In the genomic region with DNA sequence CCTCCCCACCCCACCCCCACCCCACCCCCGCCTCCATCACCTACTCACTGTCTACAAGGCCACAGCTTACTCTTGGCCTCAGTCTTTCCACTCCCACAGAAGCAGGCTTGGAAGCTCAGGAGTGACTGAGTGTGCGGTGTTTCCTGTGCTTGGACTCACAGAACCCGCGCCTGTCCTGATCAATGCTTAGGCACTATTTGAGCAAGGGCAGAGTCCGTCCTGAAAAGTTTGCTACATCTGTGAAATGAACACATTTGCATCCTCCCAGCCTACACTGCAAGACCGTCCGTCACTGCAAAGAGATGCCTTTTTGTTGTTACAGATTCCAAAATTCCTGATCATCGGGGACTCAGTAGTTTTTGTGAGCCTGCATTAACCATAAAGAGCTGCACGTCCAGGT, we compare ENCODE assay signal across 26 mouse cellular contexts.
A peak's percentile ranks its signal among the peaks of the same experiment; 100 is the strongest.
DNase-seq lines count a peak whose midpoint lies in the region; ATAC-seq and TF ChIP-seq lines count a peak whose summit lies in the region.
"Had no signal": no experiment of that assay in that cellular context is flagged by ENCODE, and none has a peak within 500 bp of the region (broad histone marks: within the 10 kb centered on the region; RNA-seq: fewer than 3 reads in every experiment).

No protein-coding gene starts in this region.

- no peak overlapping the region for H3K9ac ChIP-seq in forebrain, embryonic 11.5 days (ENCODE audit: low read length)
- H3K9ac ChIP-seq in liver, embryonic 12.5 days = no peak overlapping the region
- no peak overlapping the region for H3K9ac ChIP-seq in liver, postnatal 0 days (replicated peaks)
- H3K9ac ChIP-seq: embryonic facial prominence, embryonic 12.5 days; embryonic facial prominence, embryonic 15.5 days; forebrain, postnatal 0 days; hindbrain, embryonic 13.5 days had no signal

- TF ChIP-seq EP300 in liver, postnatal 0 days (IDR thresholded peaks at IDR 0.05; ENCODE audit: low read depth) = no peak

- H3K4me2 ChIP-seq in forebrain, embryonic 11.5 days (ENCODE audit: low read depth, low read length, severe bottlenecking) = no peak overlapping the region
- 0 out of 2 replicates have a peak overlapping the region, but pooled peaks have one; percentile 16 for H3K4me2 ChIP-seq in liver, embryonic 12.5 days
- H3K4me2 ChIP-seq in liver, postnatal 0 days (ENCODE audit: low read depth, low read length) = no peak overlapping the region
- H3K4me2 ChIP-seq: embryonic facial prominence, embryonic 12.5 days; embryonic facial prominence, embryonic 15.5 days; heart, embryonic 11.5 days; hindbrain, embryonic 13.5 days had no signal

- WGBS in forebrain, embryonic 10.5 days = 89% methylated on average over 9 of the region's 9 CpGs
- 91% methylated on average over 9 of the region's 9 CpGs for WGBS in forebrain, embryonic 11.5 days
- 72% methylated on average over 9 of the region's 9 CpGs for WGBS in liver, embryonic 12.5 days (ENCODE audit: insufficient replicate concordance)
- WGBS in limb, embryonic 10.5 days = 84% methylated on average over 9 of the region's 9 CpGs
- WGBS in liver, postnatal 0 days (ENCODE audit: insufficient replicate concordance) = 53% methylated on average over 9 of the region's 9 CpGs

- no peak for TF ChIP-seq CTCF in liver, postnatal 0 days (IDR thresholded peaks at IDR 0.05; ENCODE audit: low read depth)

- peaks cover 16% of the 10 kb centered on the region for H3K27me3 ChIP-seq in forebrain, embryonic 10.5 days (ENCODE audit: poor library complexity, severe bottlenecking)
- no peaks in the 10 kb centered on the region for H3K27me3 ChIP-seq in forebrain, embryonic 11.5 days (ENCODE audit: control insufficient read depth, insufficient read depth, low read length)
- H3K27me3 ChIP-seq in liver, embryonic 12.5 days (replicated peaks) = no peaks in the 10 kb centered on the region
- no peaks in the 10 kb centered on the region for H3K27me3 ChIP-seq in limb, embryonic 10.5 days (ENCODE audit: low read depth, poor library complexity, severe bottlenecking)
- H3K27me3 ChIP-seq in liver, postnatal 0 days (ENCODE audit: insufficient read depth, low read length) = no peaks in the 10 kb centered on the region
- H3K27me3 ChIP-seq: embryonic facial prominence, embryonic 12.5 days; embryonic facial prominence, embryonic 15.5 days; hindbrain, embryonic 13.5 days; Patski had no signal

- peak overlapping the region; percentile 51; the same call in 1 of the 2 replicates for H3K27ac ChIP-seq in forebrain, embryonic 10.5 days
- no peak overlapping the region for H3K27ac ChIP-seq in forebrain, embryonic 11.5 days (ENCODE audit: low read depth, low read length)
- H3K27ac ChIP-seq in liver, embryonic 12.5 days = no peak overlapping the region
- peak overlapping the region; percentile 37; the same call in 1 of the 2 replicates for H3K27ac ChIP-seq in limb, embryonic 10.5 days
- H3K27ac ChIP-seq in liver, postnatal 0 days (ENCODE audit: low read depth) = no peak overlapping the region
- H3K27ac ChIP-seq: embryonic facial prominence, embryonic 12.5 days; embryonic facial prominence, embryonic 15.5 days; gastrocnemius, adult 2 months; hindbrain, embryonic 13.5 days; hindbrain, postnatal 0 days had no signal

- no peak for ATAC-seq in forebrain, embryonic 11.5 days (replicated peaks; ENCODE audit: low FRiP score)
- peak; percentile 32; the same call in 1 of the 2 replicates for ATAC-seq in liver, embryonic 12.5 days
- ATAC-seq in liver, postnatal 0 days = peak; percentile 54; the same call in 1 of the 2 replicates
- no peak for ATAC-seq in erythroblast, adult 5-6 weeks (replicated peaks; ENCODE audit: low FRiP score, poor library complexity, severe bottlenecking)
- ATAC-seq: forebrain, embryonic 14.5 days; forebrain, postnatal 0 days; hindbrain, postnatal 0 days; inflammation-experienced regulatory T-cells, adult 6 months; Patski had no signal

- H3K4me1 ChIP-seq in forebrain, embryonic 10.5 days = peaks cover 63% of the 10 kb centered on the region
- peaks cover 14% of the 10 kb centered on the region for H3K4me1 ChIP-seq in forebrain, embryonic 11.5 days (replicated peaks; ENCODE audit: control insufficient read depth, insufficient read depth, low read length)
- 0 out of 2 replicates have a peak, but pooled peaks cover 13% of the 10 kb centered on the region for H3K4me1 ChIP-seq in liver, embryonic 12.5 days
- peaks cover 38% of the 10 kb centered on the region for H3K4me1 ChIP-seq in limb, embryonic 10.5 days
- H3K4me1 ChIP-seq in liver, postnatal 0 days (ENCODE audit: insufficient read depth) = no peaks in the 10 kb centered on the region

- H3K4me3 ChIP-seq in forebrain, embryonic 10.5 days = no peak overlapping the region
- no peak overlapping the region for H3K4me3 ChIP-seq in forebrain, embryonic 11.5 days (ENCODE audit: low read depth, low read length)
- H3K4me3 ChIP-seq in liver, embryonic 12.5 days = no peak overlapping the region
- H3K4me3 ChIP-seq in limb, embryonic 10.5 days = no peak overlapping the region
- H3K4me3 ChIP-seq in liver, postnatal 0 days (ENCODE audit: low read depth, low read length) = no peak overlapping the region
- H3K4me3 ChIP-seq: embryonic facial prominence, embryonic 12.5 days; embryonic facial prominence, embryonic 15.5 days; erythroblast, embryonic 14.5 days; gastrocnemius, adult 2 months; hindbrain, embryonic 13.5 days had no signal

- DNase-seq in forebrain, embryonic 10.5 days (ENCODE audit: extremely low spot score, low spot score) = no peak
- DNase-seq in forebrain, embryonic 11.5 days (ENCODE audit: low spot score) = no peak
- DNase-seq in liver = no peak
- no peak for DNase-seq in limb, embryonic 10.5 days (ENCODE audit: low spot score)
- DNase-seq in liver, postnatal 0 days = no peak
- no peak for DNase-seq in cerebellum, postnatal 25 days
- DNase-seq: adrenal gland, postnatal 10 days; adrenal gland, postnatal 36 days; cerebellum, adult 18-20 months; cerebellum, adult 9-11 months; forebrain, postnatal 0 days; gastrocnemius, adult 2 months; gastrocnemius, postnatal 14 days; heart, adult 11 months had no signal

- no peaks in the 10 kb centered on the region for H3K9me3 ChIP-seq in forebrain, embryonic 10.5 days
- H3K9me3 ChIP-seq in forebrain, embryonic 11.5 days (ENCODE audit: control insufficient read depth, low read length) = no peaks in the 10 kb centered on the region
- no peaks in the 10 kb centered on the region for H3K9me3 ChIP-seq in liver, embryonic 12.5 days (replicated peaks)
- no peaks in the 10 kb centered on the region for H3K9me3 ChIP-seq in limb, embryonic 10.5 days (replicated peaks)
- no peaks in the 10 kb centered on the region for H3K9me3 ChIP-seq in liver, postnatal 0 days (ENCODE audit: low read length)
- H3K9me3 ChIP-seq: embryonic facial prominence, embryonic 12.5 days; embryonic facial prominence, embryonic 15.5 days; G1E; hindbrain, embryonic 13.5 days had no signal

- H3K36me3 ChIP-seq in forebrain, embryonic 10.5 days (replicated peaks) = no peaks in the 10 kb centered on the region
- H3K36me3 ChIP-seq in forebrain, embryonic 11.5 days (ENCODE audit: control insufficient read depth, insufficient read depth, low read length) = no peaks in the 10 kb centered on the region
- H3K36me3 ChIP-seq in liver, embryonic 12.5 days = no peaks in the 10 kb centered on the region
- H3K36me3 ChIP-seq in limb, embryonic 10.5 days = no peaks in the 10 kb centered on the region
- H3K36me3 ChIP-seq in liver, postnatal 0 days (replicated peaks; ENCODE audit: insufficient read depth, low read length) = no peaks in the 10 kb centered on the region
- H3K36me3 ChIP-seq: embryonic facial prominence, embryonic 12.5 days; embryonic facial prominence, embryonic 15.5 days; G1E; hindbrain, embryonic 13.5 days had no signal

Comparison
In these comparisons a context has a peak if more than half of its experiments do, and no peak if none do; other contexts are left out.
1. H3K27ac ChIP-seq: peak in forebrain, embryonic 10.5 days (single experiment) and limb, embryonic 10.5 days (single experiment); none in forebrain, embryonic 11.5 days (single experiment), liver, embryonic 12.5 days (single experiment) and liver, postnatal 0 days (single experiment).
2. ATAC-seq: peak in liver, embryonic 12.5 days (single experiment) and liver, postnatal 0 days (single experiment); none in forebrain, embryonic 11.5 days (single experiment) and erythroblast, adult 5-6 weeks (single experiment).